8 mouse cellular contexts compared by ENCODE assay signal in the genomic region with DNA sequence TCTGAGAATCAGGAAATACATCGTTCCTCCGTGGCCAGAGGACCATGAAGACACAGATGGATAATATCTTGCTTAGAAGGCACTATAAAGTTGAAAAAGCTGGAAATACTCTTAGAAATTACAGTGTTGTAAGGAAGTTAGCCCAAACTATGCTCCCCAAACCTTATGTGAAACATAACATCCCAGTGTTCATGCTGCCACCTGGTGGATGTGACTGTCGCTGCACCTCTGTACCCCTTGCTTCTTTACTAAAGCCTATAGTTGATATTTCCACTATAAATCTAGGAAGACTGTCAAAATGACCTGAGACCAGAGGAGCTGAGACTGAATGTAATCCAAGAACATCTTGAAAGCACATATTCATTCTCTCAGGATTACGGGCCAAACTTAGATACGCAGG. TPM values are rescaled to one million over a fixed set of nuclear protein-coding genes. Genes with fewer than 3 reads are reported as not detected.
DNase-seq lines count a peak whose midpoint lies in the region; ATAC-seq lines count a peak whose summit lies in the region.

No protein-coding gene starts in this region.

- ATAC-seq in cerebellum, adult (ENCODE audit: insufficient number of reproducible peaks, low FRiP score, low TSS enrichment) = no peak

- DNase-seq in cerebellum, adult 11 months = peak; percentile 55
- DNase-seq in MEL-GATA-1-ER (ENCODE audit: extremely low read depth, low read depth) = peak; percentile 44
- DNase-seq in cerebellum, adult 8-10 months = peak; percentile 68
- DNase-seq in gastrocnemius, adult 8-10 months (ENCODE audit: low spot score in 2 of 2) = peak; percentile 44 to 47
- DNase-seq in layer of hippocampus, adult 18-20 months (ENCODE audit: low spot score in 2 of 2) = peak; percentile 37 to 91
- peak; percentile 82 for DNase-seq in lung, postnatal 10 days
- peak; percentile 52 to 82 for DNase-seq in spleen, adult 18-20 months

RNA-seq across cellular contexts. Expression of a gene that starts 7.5 kb away (rescaled TPM):
- total RNA-seq in gastrocnemius, adult 8-10 months (2022) = under 1 TPM in 1 of 4 experiments, not detected in 3; 0.79 TPM
- not detected for total RNA-seq in layer of hippocampus, adult 18-20 months (2021)

RNA-seq across cellular contexts. Expression of a gene that starts 14.3 kb away (rescaled TPM):
- 1 to 10 TPM; 8.2 to 9.1 (median 8.6) TPM for total RNA-seq in gastrocnemius, adult 8-10 months (2022)
- 10 to 100 TPM; 15.0 to 16.0 TPM for total RNA-seq in layer of hippocampus, adult 18-20 months (2021)

RNA-seq across cellular contexts. Expression of a gene that starts 30.4 kb away (rescaled TPM):
- not detected for total RNA-seq in gastrocnemius, adult 8-10 months (2022)
- total RNA-seq in layer of hippocampus, adult 18-20 months (2021) = under 1 TPM; 0.69 to 0.96 TPM

RNA-seq across cellular contexts. Expression of a gene that starts 35.5 kb away (rescaled TPM):
- total RNA-seq in gastrocnemius, adult 8-10 months (2022) = 1 to 10 TPM in 1 of 4 experiments, not detected in 3; 1.2 TPM
- total RNA-seq in layer of hippocampus, adult 18-20 months (2021) = not detected
